Mouse (Mus musculus) bone marrow macrophage, adult 2 months (primary cell): Measurements from ENCODE around the gene Trpc7. TPM values are rescaled to one million over a fixed set of nuclear protein-coding genes. Genes with fewer than 3 reads are reported as not detected.

Source experiments
- H3K27ac ChIP-seq: 2 replicates; pipeline ENCODE4 v1.5.1; 2012; ENCODE audit warnings: low read depth, low read length; ENCODE audit not compliant: insufficient read depth
- H3K4me1 ChIP-seq: 2 replicates; pipeline ENCODE4 v1.6.1; 2012; ENCODE audit warnings: low read length; ENCODE audit not compliant: control insufficient read depth, insufficient read depth
- H3K4me3 ChIP-seq: 2 replicates; pipeline ENCODE4 v1.5.1; 2012; ENCODE audit warnings: mild to moderate bottlenecking, low read length, moderate library complexity; ENCODE audit not compliant: insufficient read depth
- CTCF ChIP-seq: IDR thresholded peaks from 2 replicates; pipeline ENCODE4 v1.5.1; 2012; ENCODE audit warnings: low read depth, mild to moderate bottlenecking, low read length, moderate library complexity
- POLR2A ChIP-seq: IDR thresholded peaks from 2 replicates; pipeline ENCODE4 v1.6.1; 2012; ENCODE audit warnings: mild to moderate bottlenecking, low read depth, low read length, borderline replicate concordance
- polyA plus RNA-seq: library from polyadenylated mRNA; stranded (reverse); fragments of >200 nt; gene quantifications from 2 replicates; pipeline ENCODE4 v1.2.4, GENCODE M21; 2012; ENCODE audit not compliant: missing spikeins, insufficient read depth, insufficient read length

Trpc7 gene
- polyA plus RNA-seq, 1 experiment: not detected

- Histone ChIP-seq H3K27ac (no peak overlapping the region), H3K4me1 (no peaks in the 10 kb centered on the region), H3K4me3 (no peak overlapping the region)
- TF ChIP-seq POLR2A (no peak), CTCF (no peak)
These were observed 143.2 kb downstream of the Trpc7 start for GRCm38 (mm10) chr13:56752474-56753191.

DNA sequence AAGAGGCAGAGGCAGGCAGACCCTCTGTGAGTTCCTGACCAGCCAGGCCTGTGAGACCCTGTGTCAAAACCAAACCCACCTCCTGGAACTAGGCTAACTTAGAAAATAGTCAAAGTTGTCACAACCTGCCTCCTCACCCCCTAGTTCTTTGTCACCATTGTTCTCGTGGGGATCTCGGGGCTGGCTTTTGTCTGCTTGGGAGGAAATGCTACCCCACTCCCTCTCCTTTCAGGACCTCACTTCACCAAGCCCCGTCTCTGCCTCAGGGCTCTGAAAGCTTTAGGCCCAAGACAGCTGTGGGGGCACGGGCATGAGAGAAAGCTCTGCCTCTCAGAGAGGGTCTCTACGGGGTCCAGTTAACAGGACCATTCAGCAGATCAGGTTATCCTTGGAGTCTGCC lies 144.0 kb downstream of the Trpc7 start:
- Histone ChIP-seq H3K4me3 (no peak overlapping the region), H3K27ac (no peak overlapping the region), H3K4me1 (no peaks in the 10 kb centered on the region)
- TF ChIP-seq POLR2A: no peak
- TF ChIP-seq CTCF: no peak

DNA sequence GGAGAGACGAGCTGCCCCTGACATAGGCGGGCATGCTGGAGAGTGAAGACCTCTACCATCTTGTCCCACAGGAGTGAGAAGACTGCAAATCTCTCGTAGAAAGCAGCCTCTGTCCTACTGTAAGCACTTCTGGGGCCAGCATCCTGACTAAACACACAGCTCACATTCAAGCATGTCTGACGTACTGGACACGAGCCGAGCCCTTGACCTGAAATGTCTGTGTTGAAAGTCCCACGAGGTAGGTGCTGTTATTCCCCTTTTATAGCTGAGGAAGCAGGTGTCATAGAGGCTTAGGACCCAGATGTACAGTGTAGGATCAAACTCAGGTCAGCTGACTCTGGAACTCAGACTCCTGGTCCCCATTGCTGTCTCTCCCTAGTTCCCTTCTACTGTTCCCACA lies 146.4 kb downstream of the Trpc7 start:
- no peak overlapping the region for H3K27ac ChIP-seq
- no peak for TF ChIP-seq POLR2A
- TF ChIP-seq CTCF: no peak
- no peak overlapping the region for H3K4me3 ChIP-seq
- H3K4me1 ChIP-seq: no peaks in the 10 kb centered on the region

- TF ChIP-seq POLR2A (no peak), CTCF (no peak)
- Histone ChIP-seq H3K4me3 (no peak overlapping the region), H3K27ac (no peak overlapping the region), H3K4me1 (no peaks in the 10 kb centered on the region)
These were observed 148.2 kb downstream of the Trpc7 start for GRCm38 (mm10) chr13:56747554-56747953.

DNA sequence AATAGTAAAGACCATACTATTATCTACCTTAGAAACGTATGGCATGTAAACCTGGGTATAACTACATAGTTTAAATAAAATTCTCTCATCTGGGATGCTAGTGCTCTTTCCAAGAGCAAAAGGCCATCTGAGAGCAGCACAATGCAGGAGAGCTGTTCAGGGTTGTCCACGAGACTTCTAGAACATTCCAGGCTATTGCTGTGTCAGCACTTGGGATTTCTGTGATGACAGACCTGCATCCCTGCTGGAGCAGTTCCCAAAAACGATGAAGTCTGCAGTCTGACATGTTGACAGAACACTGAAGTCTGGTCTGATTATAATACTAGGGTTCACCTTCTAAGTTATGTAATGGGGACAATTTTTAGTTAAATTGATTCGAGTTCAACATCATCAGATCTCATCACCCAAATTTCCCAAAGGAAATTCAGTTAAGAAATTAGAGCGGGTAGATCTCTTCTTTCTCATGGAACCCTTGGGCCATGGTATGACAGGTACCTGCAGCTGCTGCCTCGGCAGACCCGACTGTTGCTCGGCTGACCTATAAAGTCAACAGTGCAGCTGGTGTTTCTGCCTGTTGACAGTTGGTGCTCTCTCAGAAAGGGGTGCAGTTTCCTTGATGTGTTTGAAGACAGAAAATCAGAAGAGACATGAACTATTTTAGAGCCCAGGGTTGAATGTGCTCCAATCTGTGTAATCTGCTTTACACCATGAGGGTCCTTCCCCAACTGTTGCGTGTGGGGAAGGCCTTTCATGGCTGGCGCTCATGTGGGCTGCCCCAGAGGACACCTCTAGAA lies 148.9 kb downstream of the Trpc7 start:
- TF ChIP-seq POLR2A: no peak
- no peak for TF ChIP-seq CTCF
- H3K4me1 ChIP-seq: no peaks in the 10 kb centered on the region
- no peak overlapping the region for H3K4me3 ChIP-seq
- H3K27ac ChIP-seq: no peak overlapping the region

DNA sequence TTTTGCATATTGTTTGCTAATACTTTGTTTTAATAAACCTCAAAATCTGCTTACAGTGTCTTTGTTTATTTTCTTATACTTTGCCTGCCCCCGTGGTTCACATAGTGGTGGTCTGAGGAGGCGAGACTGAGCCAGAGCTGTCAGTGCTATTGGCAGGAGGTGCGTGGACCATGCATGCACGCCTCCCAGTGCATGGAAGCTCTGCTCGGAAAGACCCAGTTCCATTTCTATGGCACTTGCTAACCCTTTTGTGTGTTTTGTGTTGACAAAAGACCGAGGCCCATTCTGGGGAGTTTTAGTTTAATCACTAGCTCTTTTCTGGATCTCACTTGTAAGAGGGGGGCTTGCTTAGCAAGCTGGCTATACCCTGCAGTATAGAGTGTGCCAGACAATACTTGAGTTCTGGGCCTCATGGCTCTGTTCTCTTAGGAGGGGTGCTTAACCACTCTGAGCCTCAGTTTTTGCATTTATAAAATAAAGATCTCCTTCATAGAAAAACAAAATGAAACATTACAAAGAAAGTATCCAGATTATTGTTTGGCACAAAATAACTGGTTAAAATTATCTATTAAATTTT lies 153.4 kb downstream of the Trpc7 start:
- Histone ChIP-seq H3K4me1 (no peaks in the 10 kb centered on the region), H3K4me3 (no peak overlapping the region), H3K27ac (no peak overlapping the region)
- TF ChIP-seq CTCF (no peak), POLR2A (no peak)

- TF ChIP-seq CTCF (no peak), POLR2A (no peak)
- H3K4me1 ChIP-seq: no peaks in the 10 kb centered on the region
- no peak overlapping the region for H3K4me3 ChIP-seq
- no peak overlapping the region for H3K27ac ChIP-seq
These were observed 154.1 kb downstream of the Trpc7 start for GRCm38 (mm10) chr13:56741691-56742090.

DNA sequence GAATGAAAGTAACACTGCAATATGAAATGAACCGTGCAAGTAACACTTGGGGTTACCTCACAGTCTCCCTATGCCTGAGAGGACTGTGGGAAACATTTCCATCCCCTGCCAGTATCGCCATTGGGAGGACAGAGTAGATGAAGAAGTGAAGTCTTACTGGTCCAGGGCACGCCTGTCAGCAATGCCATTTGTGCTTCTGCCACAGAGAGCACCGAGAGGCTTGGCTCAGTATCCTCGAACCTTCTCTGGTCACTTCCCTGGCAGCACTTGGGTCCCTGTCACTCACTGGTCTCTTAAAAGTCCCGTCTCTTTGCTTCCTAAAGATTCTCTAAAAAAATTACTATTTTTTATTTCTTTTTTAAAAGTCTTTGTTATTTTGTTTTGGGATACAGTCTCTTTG lies 155.3 kb downstream of the Trpc7 start:
- H3K27ac ChIP-seq: no peak overlapping the region
- TF ChIP-seq POLR2A: no peak
- TF ChIP-seq CTCF: no peak
- H3K4me3 ChIP-seq: no peak overlapping the region

GRCm38 (mm10) chr13:56739556-56739955 lies 156.2 kb downstream of the Trpc7 start:
- Histone ChIP-seq H3K4me1 (no peaks in the 10 kb centered on the region), H3K27ac (no peak overlapping the region), H3K4me3 (no peak overlapping the region)
- TF ChIP-seq POLR2A: no peak
- no peak for TF ChIP-seq CTCF

More for the DNA sequence above, 155.3 kb downstream of the Trpc7 start:
- H3K4me1 ChIP-seq: no peaks in the 10 kb centered on the region

DNA sequence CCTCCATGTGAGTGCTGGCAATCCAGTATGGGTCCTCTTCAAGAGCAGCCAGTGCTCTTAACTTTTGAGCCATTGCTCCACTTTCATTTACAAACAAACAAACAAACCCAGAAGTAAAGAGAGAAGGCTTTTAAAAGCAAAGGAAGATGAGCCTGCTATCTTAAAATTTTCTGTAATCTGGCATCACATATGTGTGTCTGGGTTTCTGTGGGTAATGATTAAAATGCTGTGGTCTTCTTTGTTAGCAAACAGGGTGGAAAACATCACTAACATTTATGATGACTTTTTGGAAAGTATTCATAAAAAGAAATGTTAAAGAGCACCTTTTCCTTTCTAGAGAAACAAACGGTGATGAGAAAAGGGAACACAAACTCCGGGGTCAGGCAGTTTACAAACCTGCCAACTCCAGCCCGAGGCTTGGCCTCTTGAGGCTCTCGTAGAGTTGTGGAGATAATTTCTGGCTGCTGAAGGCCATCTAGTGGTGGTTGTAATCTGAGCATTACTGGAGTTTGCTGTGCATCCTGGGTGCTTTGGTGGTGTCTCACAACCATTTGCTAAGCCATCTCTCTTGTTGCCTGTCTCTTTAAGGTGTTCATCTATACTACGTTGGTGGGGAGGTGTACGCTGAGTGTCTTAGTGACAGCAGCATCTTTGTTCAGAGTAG lies 160.4 kb downstream of the Trpc7 start:
- Histone ChIP-seq H3K4me1 (no peaks in the 10 kb centered on the region), H3K27ac (no peak overlapping the region), H3K4me3 (no peak overlapping the region)
- TF ChIP-seq CTCF: no peak
- TF ChIP-seq POLR2A: no peak
